Mouse (Mus musculus) bone marrow, adult 2 months (tissue): ENCODE measurements around the gene Capzb.

Experiments
- CTCF ChIP-seq: fragments of 200-500 bp; IDR thresholded peaks from 2 replicates; pipeline ENCODE4 v1.5.1; 2011; ENCODE audit warnings: low read length, control low read depth; ENCODE audit not compliant: control insufficient read depth, insufficient read depth
- POLR2A ChIP-seq: fragments of 200-500 bp; IDR thresholded peaks from 2 replicates; pipeline ENCODE4 v1.6.1; 2011; ENCODE audit warnings: low read depth, mild to moderate bottlenecking, control low read depth, low read length, borderline replicate concordance; ENCODE audit not compliant: control insufficient read depth

- TF ChIP-seq POLR2A (no peak), CTCF (peak; percentile 89)
Measured at GRCm38 (mm10) chr4:139330605-139331004, 137.9 kb downstream of the Capzb start.
